Mouse (Mus musculus) lung, adult 2 months (tissue): Measurements from ENCODE around the gene Tbx19. TPM values are rescaled to one million over a fixed set of nuclear protein-coding genes. Genes with fewer than 3 reads are reported as not detected.

Experiments
- DNase-seq: peaks from one replicate; pipeline ENCODE4 v3.0.0; 2022
- H3K4me1 ChIP-seq: fragments of 200-500 bp; 2 replicates; pipeline ENCODE4 v1.6.1; 2011; ENCODE audit warnings: low read length; ENCODE audit not compliant: control insufficient read depth, insufficient read depth
- H3K4me3 ChIP-seq: fragments of 200-500 bp; replicated peaks from 2 replicates; pipeline ENCODE3; 2011; ENCODE audit warnings: low read depth, mild to moderate bottlenecking, control low read depth, low read length; ENCODE audit errors: extremely low read depth
- CTCF ChIP-seq: fragments of 200-500 bp; IDR thresholded peaks from 2 replicates; pipeline ENCODE4 v1.5.1; 2011; ENCODE audit warnings: mild to moderate bottlenecking, low read length, control low read depth; ENCODE audit not compliant: insufficient read depth
- POLR2A ChIP-seq: fragments of 200-500 bp; IDR thresholded peaks from 2 replicates; pipeline ENCODE4 v1.6.1; 2011; ENCODE audit warnings: low read depth, mild to moderate bottlenecking, control low read depth, low read length, borderline replicate concordance; ENCODE audit errors: extremely low read depth
- WGBS: fragments of 180-500 bp; shearing (Covaris S2); methylation state at CpG from one replicate; pipeline ENCODE4 v1.1.7; 2018; 5-methylcytosine and 5-hydroxymethylcytosine counted together
- polyA plus RNA-seq: library from polyadenylated mRNA; depleted of rRNA; stranded (reverse); fragments of >200 nt; gene quantifications from 2 replicates; pipeline ENCODE4 v1.2.3, GENCODE M21; 2012

Tbx19 gene
- polyA plus RNA-seq, 1 experiment, result 0.34 TPM

- TF ChIP-seq CTCF (no peak), POLR2A (no peak)
- WGBS, result 77% methylated on average over 7 of the region's 7 CpGs
- Histone ChIP-seq H3K4me3 (no peak overlapping the region), H3K4me1 (no peaks in the 10 kb centered on the region)
- DNase-seq, result no peak
These were observed 39.5 kb downstream of the Tbx19 start for GRCm38 (mm10) chr1:165121096-165121495.

GRCm38 (mm10) chr1:165120349-165120898 lies 40.1 kb downstream of the Tbx19 start:
- TF ChIP-seq CTCF, result peak; percentile 80
- no peak for TF ChIP-seq POLR2A
- DNase-seq, result peak; percentile 74
- no peaks in the 10 kb centered on the region for H3K4me1 ChIP-seq
- 14% methylated on average over 21 of the region's 21 CpGs for WGBS
- no peak overlapping the region for H3K4me3 ChIP-seq

- no peak for TF ChIP-seq POLR2A
- TF ChIP-seq CTCF, result no peak
- DNase-seq, result peak; percentile 5
- no peak overlapping the region for H3K4me3 ChIP-seq
These were observed 40.8 kb downstream of the Tbx19 start for GRCm38 (mm10) chr1:165119760-165120159.

GRCm38 (mm10) chr1:165119011-165119726 lies 41.4 kb downstream of the Tbx19 start:
- DNase-seq, result no peak
- 73% methylated on average over 15 of the region's 15 CpGs for WGBS
- TF ChIP-seq CTCF, result no peak
- no peak for TF ChIP-seq POLR2A
- Histone ChIP-seq H3K4me3 (no peak overlapping the region), H3K4me1 (no peaks in the 10 kb centered on the region)

More at GRCm38 (mm10) chr1:165119760-165120159, 40.8 kb downstream of the Tbx19 start:
- H3K4me1 ChIP-seq, result no peaks in the 10 kb centered on the region
- 20% methylated on average over 9 of the region's 9 CpGs for WGBS

GRCm38 (mm10) chr1:165114460-165115175 lies 46.0 kb downstream of the Tbx19 start:
- Histone ChIP-seq H3K4me3 (no peak overlapping the region), H3K4me1 (no peaks in the 10 kb centered on the region)
- DNase-seq, result peak; percentile 8
- TF ChIP-seq POLR2A, result no peak
- no peak for TF ChIP-seq CTCF
- 20% methylated on average over 17 of the region's 17 CpGs for WGBS

- WGBS, result 45% methylated on average over 11 of the region's 11 CpGs
- H3K4me1 ChIP-seq, result no peaks in the 10 kb centered on the region
- DNase-seq, result no peak
- H3K4me3 ChIP-seq, result no peak overlapping the region
- TF ChIP-seq POLR2A (no peak), CTCF (no peak)
These were observed 46.9 kb downstream of the Tbx19 start for GRCm38 (mm10) chr1:165113700-165114099.

GRCm38 (mm10) chr1:165110659-165111058 lies 49.9 kb downstream of the Tbx19 start:
- Histone ChIP-seq H3K4me1 (no peaks in the 10 kb centered on the region), H3K4me3 (no peak overlapping the region)
- no peak for TF ChIP-seq CTCF
- TF ChIP-seq POLR2A, result no peak
- no peak for DNase-seq
- WGBS, result 25% methylated on average over 2 of the region's 2 CpGs

- TF ChIP-seq CTCF (no peak), POLR2A (no peak)
- no peak overlapping the region for H3K4me3 ChIP-seq
- DNase-seq, result no peak
- 54% methylated on average over 5 of the region's 5 CpGs for whole genome bisulfite sequencing
- H3K4me1 ChIP-seq, result no peaks in the 10 kb centered on the region
These were observed 51.4 kb downstream of the Tbx19 start for GRCm38 (mm10) chr1:165109135-165109534.

- DNase-seq, result no peak
- 75% methylated on average over 5 of the region's 5 CpGs for WGBS
- TF ChIP-seq CTCF, result no peak
- no peak overlapping the region for H3K4me3 ChIP-seq
- H3K4me1 ChIP-seq, result no peaks in the 10 kb centered on the region
These were observed 52.1 kb downstream of the Tbx19 start for GRCm38 (mm10) chr1:165108477-165108876.
